Mouse (Mus musculus) left cerebral cortex, adult 8-10 months (tissue): Measurements from ENCODE around the gene Gm21992. TPM values are rescaled to one million over a fixed set of nuclear protein-coding genes. Genes with fewer than 3 reads are reported as not detected.

ENCODE experiments used
- DNase-seq, 2 experiments: peaks; one replicate each; pipeline ENCODE4 v3.0.0; 2022; ENCODE audit warnings: low spot score in 2 of 2
- total RNA-seq, 4 experiments: library from RNA; stranded (reverse); gene quantifications; 2 replicates each; pipeline ENCODE4 v1.2.4; 2022

Gm21992 gene
- total RNA-seq, 4 experiments from 2014 or later, result 25.1 to 31.9 (median 29.8) TPM

- no peak for DNase-seq
Observed at GRCm38 (mm10) chr19:4749975-4750374, 61.4 kb downstream of the Gm21992 start.

GRCm38 (mm10) chr19:4748493-4748892, 62.9 kb downstream of the Gm21992 start:
- DNase-seq, result no peak

DNA sequence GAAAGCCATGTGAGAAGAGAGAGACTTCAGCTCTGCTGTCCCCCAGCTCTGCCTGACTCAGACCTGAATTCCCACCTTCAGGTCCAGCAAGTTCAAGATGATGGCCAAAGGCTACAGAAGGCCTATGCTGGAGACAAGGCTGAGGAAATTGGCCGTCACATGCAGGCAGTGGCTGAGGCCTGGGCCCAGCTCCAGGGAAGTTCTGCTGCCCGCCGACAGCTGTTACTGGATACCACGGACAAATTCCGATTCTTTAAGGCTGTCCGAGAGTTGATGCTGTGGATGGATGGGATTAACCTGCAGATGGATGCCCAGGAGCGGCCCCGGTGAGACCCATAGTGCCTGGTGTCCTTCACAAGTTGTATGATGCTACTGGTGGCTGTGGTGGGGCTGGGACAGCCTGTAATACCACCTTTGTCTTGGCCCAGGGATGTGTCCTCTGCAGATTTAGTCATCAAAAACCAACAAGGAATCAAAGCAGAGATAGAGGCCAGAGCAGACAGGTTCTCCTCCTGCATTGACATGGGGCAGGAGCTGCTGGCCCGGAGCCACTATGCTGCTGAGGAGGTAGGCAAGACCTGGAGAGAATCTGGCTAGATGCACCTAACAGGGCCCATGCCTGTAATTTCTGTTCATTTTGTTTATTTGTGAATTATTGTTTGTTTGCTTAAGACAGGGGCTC, 63.6 kb downstream of the Gm21992 start:
- DNase-seq, result no peak

DNA sequence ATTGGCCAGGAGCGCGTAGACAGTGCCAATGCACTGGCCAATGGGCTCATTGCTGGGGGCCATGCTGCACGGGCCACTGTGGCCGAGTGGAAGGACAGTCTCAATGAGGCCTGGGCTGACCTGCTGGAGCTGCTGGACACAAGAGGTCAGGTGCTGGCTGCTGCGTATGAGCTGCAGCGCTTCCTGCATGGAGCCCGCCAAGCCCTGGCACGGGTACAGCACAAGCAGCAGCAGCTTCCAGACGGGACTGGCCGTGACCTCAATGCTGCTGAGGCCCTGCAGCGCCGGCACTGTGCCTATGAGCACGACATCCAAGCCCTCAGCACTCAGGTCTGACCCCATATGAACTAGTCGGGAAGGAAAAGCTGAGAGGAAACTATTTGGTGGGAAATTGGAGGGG, 64.8 kb downstream of the Gm21992 start:
- DNase-seq, result no peak

DNA sequence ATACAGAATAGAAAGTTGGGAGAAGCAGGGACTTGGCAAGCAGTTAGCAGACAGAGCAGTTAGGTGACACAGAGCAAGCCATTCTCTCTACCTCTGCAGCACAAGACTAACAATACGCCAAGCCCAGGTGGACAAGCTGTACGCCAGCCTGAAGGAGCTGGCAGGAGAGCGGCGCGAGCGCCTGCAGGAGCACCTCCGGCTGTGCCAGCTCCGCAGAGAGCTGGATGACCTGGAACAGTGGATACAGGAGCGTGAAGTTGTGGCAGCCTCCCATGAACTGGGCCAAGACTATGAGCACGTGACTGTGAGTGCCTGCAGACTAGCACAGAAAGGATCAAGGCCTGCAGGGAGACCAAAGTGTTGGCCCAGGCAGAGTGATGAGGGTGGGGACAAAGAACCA, 65.7 kb downstream of the Gm21992 start:
- DNase-seq, result no peak

DNA sequence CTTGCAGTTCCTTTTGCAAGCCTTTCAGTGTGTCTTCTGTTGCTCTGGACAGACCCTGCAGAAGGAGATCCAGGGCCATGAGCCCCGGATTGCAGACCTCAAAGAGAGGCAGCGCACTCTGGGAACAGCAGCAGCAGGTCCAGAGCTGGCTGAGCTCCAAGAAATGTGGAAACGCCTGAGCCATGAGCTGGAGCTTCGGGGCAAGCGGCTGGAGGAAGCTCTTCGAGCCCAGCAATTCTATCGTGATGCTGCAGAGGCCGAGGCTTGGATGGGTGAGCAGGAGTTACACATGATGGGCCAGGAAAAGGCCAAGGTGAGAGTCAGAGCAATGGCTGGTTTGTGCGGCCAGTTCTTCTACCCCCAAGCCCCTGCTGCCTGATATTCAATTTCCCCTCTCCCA, 66.4 kb downstream of the Gm21992 start:
- DNase-seq, result no peak

- no peak for DNase-seq
Observed at GRCm38 (mm10) chr19:4744026-4744425, 67.4 kb downstream of the Gm21992 start.

DNA sequence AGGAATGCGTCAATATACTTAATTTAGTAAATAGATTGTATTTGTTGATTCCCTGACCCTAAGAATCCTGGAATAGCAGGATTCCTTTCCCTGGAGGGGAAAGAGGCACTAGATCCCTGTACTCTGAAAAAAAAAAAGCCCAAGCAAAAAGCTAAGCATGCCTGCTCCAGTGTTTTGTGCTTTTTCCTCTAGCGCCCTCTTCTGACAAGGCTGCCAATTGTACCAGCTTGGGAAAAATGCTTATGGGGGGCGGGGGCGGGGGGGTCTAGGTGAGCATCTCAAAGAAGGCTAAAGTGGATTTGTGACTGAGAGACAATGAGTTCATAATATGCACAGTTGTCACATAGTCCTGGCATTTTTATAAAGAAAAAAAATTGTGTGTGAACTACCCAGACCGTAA, 67.9 kb downstream of the Gm21992 start:
- no peak for DNase-seq

- DNase-seq, result no peak
Observed at GRCm38 (mm10) chr19:4742229-4742628, 69.2 kb downstream of the Gm21992 start.

- DNase-seq, result no peak
Observed at GRCm38 (mm10) chr19:4741482-4741881, 69.9 kb downstream of the Gm21992 start.

DNA sequence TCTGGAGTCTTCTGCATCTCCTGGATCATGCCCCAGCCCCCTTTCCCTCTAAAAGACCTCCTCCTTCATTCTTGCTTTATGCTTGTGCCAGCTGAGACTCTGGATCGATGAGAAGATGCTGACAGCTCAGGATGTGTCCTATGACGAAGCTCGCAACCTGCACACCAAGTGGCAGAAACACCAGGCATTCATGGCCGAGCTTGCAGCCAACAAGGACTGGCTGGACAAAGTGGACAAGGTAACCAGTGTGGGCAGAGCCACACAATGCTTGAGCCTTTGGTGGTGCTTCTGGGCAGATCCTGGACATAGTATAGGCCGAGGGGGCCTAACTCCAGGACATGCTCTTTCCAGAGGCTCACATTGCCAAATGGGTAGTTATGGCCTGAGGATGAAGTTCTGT, 71.7 kb downstream of the Gm21992 start:
- no peak for DNase-seq

DNA sequence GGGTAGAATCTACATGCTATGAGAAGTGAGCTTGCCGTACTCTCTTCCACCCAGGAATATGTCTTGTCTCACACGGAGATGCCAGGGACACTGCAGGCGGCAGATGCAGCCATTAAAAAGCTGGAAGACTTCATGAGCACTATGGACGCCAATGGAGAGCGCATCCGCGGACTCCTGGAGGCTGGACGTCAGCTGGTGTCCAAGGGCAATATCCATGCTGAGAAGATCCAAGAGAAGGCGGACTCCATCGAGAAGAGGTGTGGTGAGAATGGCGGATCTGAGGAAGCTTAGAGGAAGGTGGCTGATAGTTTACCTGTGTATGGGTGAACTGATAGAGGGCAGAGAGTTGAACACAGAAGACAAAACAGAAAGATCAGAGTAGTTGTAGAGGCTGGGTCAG, 72.4 kb downstream of the Gm21992 start:
- DNase-seq, result no peak

DNA sequence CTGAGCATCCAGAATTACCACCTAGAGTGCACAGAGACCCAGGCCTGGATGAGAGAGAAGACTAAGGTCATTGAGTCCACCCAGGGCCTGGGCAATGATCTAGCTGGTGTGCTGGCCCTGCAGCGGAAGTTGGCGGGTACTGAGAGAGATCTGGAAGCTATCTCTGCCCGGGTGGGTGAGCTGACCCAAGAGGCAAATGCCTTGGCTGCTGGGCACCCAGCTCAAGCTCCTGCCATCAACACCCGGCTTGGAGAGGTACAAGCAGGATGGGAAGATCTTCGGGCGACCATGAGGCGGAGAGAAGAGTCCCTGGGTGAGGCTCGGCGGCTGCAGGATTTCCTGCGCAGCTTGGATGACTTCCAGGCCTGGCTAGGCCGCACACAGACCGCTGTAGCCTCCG, 73.5 kb downstream of the Gm21992 start:
- DNase-seq, result no peak

DNA sequence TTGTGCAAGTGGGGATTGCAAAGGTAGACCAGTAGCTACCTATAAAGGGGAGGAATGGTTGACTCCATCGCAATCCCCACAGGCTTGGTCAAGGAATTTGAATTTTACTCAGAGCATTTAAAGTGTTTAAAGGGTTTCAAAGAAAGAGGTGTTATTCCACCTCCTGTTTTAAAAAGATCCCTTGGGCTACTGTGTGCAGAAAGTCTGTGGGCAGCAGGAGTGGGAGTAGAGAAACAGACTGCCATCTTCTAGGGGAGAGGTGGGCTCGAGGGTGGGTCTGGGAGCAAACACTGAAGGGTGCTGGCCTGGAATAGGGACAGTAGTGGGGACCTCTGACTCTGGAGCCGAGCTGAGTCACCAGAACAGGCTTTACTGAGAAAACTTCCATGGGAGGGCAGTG, 78.4 kb downstream of the Gm21992 start:
- no peak for DNase-seq

GRCm38 (mm10) chr19:4729186-4729585, 82.2 kb downstream of the Gm21992 start:
- no peak for DNase-seq

- no peak for DNase-seq
Observed at GRCm38 (mm10) chr19:4720671-4721244, 90.7 kb downstream of the Gm21992 start.

GRCm38 (mm10) chr19:4720112-4720511, 91.3 kb downstream of the Gm21992 start:
- DNase-seq, result no peak

- no peak for DNase-seq
Observed at GRCm38 (mm10) chr19:4719351-4719764, 92.1 kb downstream of the Gm21992 start.

- no peak for DNase-seq
Observed at GRCm38 (mm10) chr19:4718716-4719115, 92.7 kb downstream of the Gm21992 start.

- no peak for DNase-seq
Observed at GRCm38 (mm10) chr19:4717281-4717680, 94.1 kb downstream of the Gm21992 start.

GRCm38 (mm10) chr19:4716756-4717155, 94.7 kb downstream of the Gm21992 start:
- no peak for DNase-seq

DNA sequence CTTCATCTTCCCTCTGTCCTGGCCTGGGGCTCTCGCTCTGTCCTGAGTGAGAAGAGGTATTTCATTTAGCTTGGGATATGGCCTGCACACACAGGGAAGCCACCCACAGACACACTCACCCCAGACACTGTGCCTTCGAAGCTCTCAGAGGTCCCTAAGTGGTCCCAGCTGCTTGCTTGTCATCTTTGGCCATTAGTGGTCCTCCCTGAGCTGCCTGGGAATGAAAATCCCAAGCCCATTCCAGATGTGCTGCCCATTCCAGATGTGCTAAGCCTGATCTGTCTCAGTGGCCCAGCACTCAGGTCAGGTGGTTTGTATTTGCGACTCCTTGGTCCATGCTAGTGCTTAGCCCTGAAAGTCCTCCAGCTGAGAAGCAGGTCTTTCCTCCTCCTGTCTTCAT, 97.5 kb downstream of the Gm21992 start:
- no peak for DNase-seq

- DNase-seq, result no peak
Observed at GRCm38 (mm10) chr19:4712781-4713526, 98.5 kb downstream of the Gm21992 start.
